Mouse (Mus musculus): ENCODE measurements around the gene Zfp160. TPM values are rescaled to one million over a fixed set of nuclear protein-coding genes. Genes with fewer than 3 reads are reported as not detected.
"Not testable (repeated sequence)": the region's sequence is repeated elsewhere in the genome, so short reads cannot be mapped to it uniquely, and the experiment has no call there.

Zfp160 gene
- polyA plus RNA-seq (2015; fragmentation: Nextera tagmentation; extraction: Ambion mirVana): 19.0 and 21.6 TPM in 2 replicates

- Histone ChIP-seq H3K4me2 (peak within 1 kb of the TSS; percentile 80), H3K4me3 (peak within 1 kb of the TSS; percentile 83), H3K9ac (peak within 1 kb of the TSS; percentile 89), H3K27me3 (no peaks in the 10 kb centered on the region), H3K27ac (peak within 1 kb of the TSS; percentile 89), H3K36me3 (ENCODE audit: poor library complexity, severe bottlenecking) (peaks cover 18% of the 10 kb centered on the region), H3K9me3 (replicated peaks) (no peaks in the 10 kb centered on the region), H3K4me1 (peaks cover 15% of the 10 kb centered on the region)
- WGBS: 6% methylated on average over 36 of the region's 36 CpGs
- ATAC-seq: peak; percentile 98
Observed at GRCm38 (mm10) chr17:21008382-21009331, at the start of gene Zfp160. Gene Zfp160, plus strand, starts transcription at chr17:21008903.

GRCm38 (mm10) chr17:20960386-20960785 is 48.3 kb upstream of the Zfp160 start:
- H3K27ac ChIP-seq: no peak overlapping the region
- no peaks in the 10 kb centered on the region for H3K27me3 ChIP-seq
- H3K36me3 ChIP-seq (ENCODE audit: poor library complexity, severe bottlenecking): peaks cover 99% of the 10 kb centered on the region
- 95% methylated on average over 5 of the region's 5 CpGs for WGBS
- no peak for ATAC-seq
- H3K4me3 ChIP-seq: no peak overlapping the region
- no peaks in the 10 kb centered on the region for H3K4me1 ChIP-seq
- H3K4me2 ChIP-seq: no peak overlapping the region
- H3K9ac ChIP-seq: no peak overlapping the region
- H3K9me3 ChIP-seq (replicated peaks): no peaks in the 10 kb centered on the region

- ATAC-seq: no peak
- no peak overlapping the region for H3K4me3 ChIP-seq
- no peaks in the 10 kb centered on the region for H3K9me3 ChIP-seq (replicated peaks)
- peaks cover 90% of the 10 kb centered on the region for H3K36me3 ChIP-seq (ENCODE audit: poor library complexity, severe bottlenecking)
- H3K9ac ChIP-seq: no peak overlapping the region
- no peak overlapping the region for H3K27ac ChIP-seq
- no peaks in the 10 kb centered on the region for H3K27me3 ChIP-seq
- no peaks in the 10 kb centered on the region for H3K4me1 ChIP-seq
- no peak overlapping the region for H3K4me2 ChIP-seq
- 96% methylated on average over 4 of the region's 4 CpGs for WGBS
Observed at GRCm38 (mm10) chr17:20965421-20965820, 43.3 kb upstream of the Zfp160 start.

GRCm38 (mm10) chr17:20966681-20967080 is 42.0 kb upstream of the Zfp160 start:
- Histone ChIP-seq H3K27me3 (no peaks in the 10 kb centered on the region), H3K36me3 (ENCODE audit: poor library complexity, severe bottlenecking) (peaks cover 77% of the 10 kb centered on the region), H3K4me3 (no peak overlapping the region), H3K9me3 (replicated peaks) (no peaks in the 10 kb centered on the region), H3K4me2 (no peak overlapping the region), H3K4me1 (no peaks in the 10 kb centered on the region), H3K9ac (no peak overlapping the region), H3K27ac (no peak overlapping the region)
- ATAC-seq: no peak

GRCm38 (mm10) chr17:20993716-20994115 is 15.0 kb upstream of the Zfp160 start:
- WGBS: 77% methylated on average over 2 of the region's 2 CpGs
- no peaks in the 10 kb centered on the region for H3K4me1 ChIP-seq
- H3K9me3 ChIP-seq (replicated peaks): no peaks in the 10 kb centered on the region
- H3K27me3 ChIP-seq: no peaks in the 10 kb centered on the region
- H3K4me2 ChIP-seq: no peak overlapping the region
- no peaks in the 10 kb centered on the region for H3K36me3 ChIP-seq (ENCODE audit: poor library complexity, severe bottlenecking)
- no peak overlapping the region for H3K27ac ChIP-seq
- H3K4me3 ChIP-seq: no peak overlapping the region
- no peak for ATAC-seq
- no peak overlapping the region for H3K9ac ChIP-seq

GRCm38 (mm10) chr17:20996364-20996763 is 12.3 kb upstream of the Zfp160 start, which contains the start of gene Vmn1r233:
Gene Vmn1r233, minus strand, starts transcription at chr17:20996464.
- Histone ChIP-seq H3K4me2 (no peak within 1 kb of the TSS), H3K27ac (no peak within 1 kb of the TSS), H3K4me1 (no peaks in the 10 kb centered on the region), H3K4me3 (no peak within 1 kb of the TSS), H3K9me3 (replicated peaks) (no peaks in the 10 kb centered on the region), H3K27me3 (no peaks in the 10 kb centered on the region), H3K36me3 (ENCODE audit: poor library complexity, severe bottlenecking) (no peaks in the 10 kb centered on the region), H3K9ac (no peak within 1 kb of the TSS)
- no peak for ATAC-seq

GRCm38 (mm10) chr17:21009726-21010125 is 1.0 kb downstream of the Zfp160 start:
- peak overlapping the region; percentile 80 for H3K4me2 ChIP-seq
- H3K36me3 ChIP-seq (ENCODE audit: poor library complexity, severe bottlenecking): peaks cover 25% of the 10 kb centered on the region
- H3K4me1 ChIP-seq: peaks cover 15% of the 10 kb centered on the region
- H3K9ac ChIP-seq: peak overlapping the region; percentile 89
- 15% methylated on average over 1 of the region's 1 CpGs for WGBS
- peak overlapping the region; percentile 89; the same call in 1 of the 2 replicates for H3K27ac ChIP-seq
- peak overlapping the region; percentile 83 for H3K4me3 ChIP-seq
- no peaks in the 10 kb centered on the region for H3K9me3 ChIP-seq (replicated peaks)
- H3K27me3 ChIP-seq: no peaks in the 10 kb centered on the region
- ATAC-seq: no peak

- H3K27me3 ChIP-seq: no peaks in the 10 kb centered on the region
- no peak overlapping the region for H3K4me3 ChIP-seq
- H3K9ac ChIP-seq: no peak overlapping the region
- no peak for ATAC-seq
- H3K4me1 ChIP-seq: no peaks in the 10 kb centered on the region
- WGBS: 92% methylated on average over 1 of the region's 1 CpGs
- no peak overlapping the region for H3K4me2 ChIP-seq
- peaks cover 80% of the 10 kb centered on the region for H3K36me3 ChIP-seq (ENCODE audit: poor library complexity, severe bottlenecking)
- no peak overlapping the region for H3K27ac ChIP-seq
- no peaks in the 10 kb centered on the region for H3K9me3 ChIP-seq (replicated peaks)
Observed at GRCm38 (mm10) chr17:21018410-21019080, 9.8 kb downstream of the Zfp160 start.

GRCm38 (mm10) chr17:21048020-21048419 is 39.3 kb downstream of the Zfp160 start:
- H3K9me3 ChIP-seq (replicated peaks): peaks cover 15% of the 10 kb centered on the region
- not testable (repeated sequence) for H3K9ac ChIP-seq; H3K27me3 ChIP-seq; H3K4me3 ChIP-seq; H3K4me1 ChIP-seq; H3K36me3 ChIP-seq (ENCODE audit: poor library complexity, severe bottlenecking); H3K4me2 ChIP-seq; ATAC-seq; H3K27ac ChIP-seq
- WGBS: 88% methylated on average over 9 of the region's 9 CpGs

GRCm38 (mm10) chr17:21050901-21051300 is 42.2 kb downstream of the Zfp160 start:
- no peak overlapping the region for H3K4me2 ChIP-seq
- peaks cover 11% of the 10 kb centered on the region for H3K9me3 ChIP-seq (replicated peaks)
- no peak overlapping the region for H3K4me3 ChIP-seq
- H3K27ac ChIP-seq: no peak overlapping the region
- no peaks in the 10 kb centered on the region for H3K27me3 ChIP-seq
- no peak for ATAC-seq
- no peak overlapping the region for H3K9ac ChIP-seq
- H3K36me3 ChIP-seq (ENCODE audit: poor library complexity, severe bottlenecking): no peaks in the 10 kb centered on the region
- no peaks in the 10 kb centered on the region for H3K4me1 ChIP-seq
- WGBS: 92% methylated on average over 1 of the region's 1 CpGs

- no CpG with 5 or more reads among the region's 3 CpGs for WGBS
- H3K4me1 ChIP-seq; H3K9ac ChIP-seq; H3K4me2 ChIP-seq; H3K27ac ChIP-seq; H3K36me3 ChIP-seq (ENCODE audit: poor library complexity, severe bottlenecking); H3K4me3 ChIP-seq; ATAC-seq; H3K27me3 ChIP-seq: not testable (repeated sequence)
- H3K9me3 ChIP-seq (replicated peaks): peaks cover 11% of the 10 kb centered on the region
Observed at GRCm38 (mm10) chr17:21051341-21051740, 42.6 kb downstream of the Zfp160 start.

- H3K27ac ChIP-seq; H3K4me2 ChIP-seq; H3K36me3 ChIP-seq (ENCODE audit: poor library complexity, severe bottlenecking); ATAC-seq; H3K4me1 ChIP-seq; H3K9ac ChIP-seq; H3K4me3 ChIP-seq; H3K27me3 ChIP-seq: not testable (repeated sequence)
- peaks cover 11% of the 10 kb centered on the region for H3K9me3 ChIP-seq (replicated peaks)
- WGBS: 83% methylated on average over 3 of the region's 3 CpGs
Observed at GRCm38 (mm10) chr17:21051919-21052318, 43.2 kb downstream of the Zfp160 start.
